Mouse (Mus musculus) heart, embryonic 16.5 days (tissue): ENCODE data around the gene Ibtk. TPM values are rescaled to one million over a fixed set of nuclear protein-coding genes. Genes with fewer than 3 reads are reported as not detected.

Experiments used
- ATAC-seq: fragments of 200-750 bp; cut with Nextera tagmentation; replicated peaks from 2 replicates; pipeline ENCODE4 v1.8.0; 2017; ENCODE audit warnings: moderate number of reproducible peaks; ENCODE audit not compliant: insufficient read depth, low FRiP score; ENCODE audit errors: extremely low read depth
- H3K27ac ChIP-seq: fragments of 300-500 bp; sonication (generic); 2 replicates; pipeline ENCODE4 v1.5.1; 2014; ENCODE audit warnings: mild to moderate bottlenecking, low read length, control low read depth, moderate library complexity
- H3K27me3 ChIP-seq: fragments of 300-500 bp; sonication (generic); 2 replicates; pipeline ENCODE4 v1.6.1; 2014; ENCODE audit warnings: low read length, mixed read lengths; ENCODE audit not compliant: control insufficient read depth, insufficient read depth
- H3K36me3 ChIP-seq: fragments of 300-500 bp; sonication (generic); 2 replicates; pipeline ENCODE4 v1.6.1; 2014; ENCODE audit not compliant: control insufficient read depth, insufficient read depth
- H3K4me1 ChIP-seq: fragments of 300-500 bp; sonication (generic); 2 replicates; pipeline ENCODE4 v1.6.1; 2014; ENCODE audit warnings: low read length, mixed read lengths; ENCODE audit not compliant: control insufficient read depth, insufficient read depth
- H3K4me2 ChIP-seq: fragments of 300-500 bp; sonication (generic); 2 replicates; pipeline ENCODE4 v1.6.1; 2014; ENCODE audit warnings: low read depth, mild to moderate bottlenecking, control low read depth, low read length
- H3K4me3 ChIP-seq: fragments of 300-500 bp; sonication (generic); 2 replicates; pipeline ENCODE4 v1.5.1; 2014; ENCODE audit warnings: mild to moderate bottlenecking, control low read depth, low read length
- H3K9ac ChIP-seq: fragments of 300-500 bp; sonication (generic); 2 replicates; pipeline ENCODE4 v1.6.1; 2014; ENCODE audit warnings: low read length, control low read depth
- H3K9me3 ChIP-seq: fragments of 300-500 bp; sonication (generic); replicated peaks from 2 replicates; pipeline ENCODE4 v1.6.1; 2016; ENCODE audit warnings: low read length; ENCODE audit not compliant: control insufficient read depth
- WGBS: fragments of 180-500 bp; shearing (Covaris S2); extraction: QIAGEN DNeasy Blood & Tissue Kit; methylation state at CpG from one replicate; pipeline ENCODE4 v1.1.7; 2014; 5-methylcytosine and 5-hydroxymethylcytosine counted together
- polyA plus RNA-seq: library from polyadenylated mRNA; unstranded; fragments of >200 nt; fragmentation: Nextera tagmentation; extraction: Ambion mirVana; gene quantifications from 2 replicates; pipeline ENCODE4 v1.2.1, GENCODE M21; 2015

Gene Ibtk
- polyA plus RNA-seq, 1 experiment from 2014 or later: 21.3 TPM

GRCm38 (mm10) chr9:85734821-85735220 is 14.3 kb downstream of the Ibtk start:
- no peaks in the 10 kb centered on the region for H3K4me1 ChIP-seq
- H3K36me3 ChIP-seq: peaks cover 40% of the 10 kb centered on the region
- H3K27me3 ChIP-seq: no peaks in the 10 kb centered on the region
- no peak overlapping the region for H3K9ac ChIP-seq
- H3K4me2 ChIP-seq: no peak overlapping the region
- ATAC-seq: no peak
- no peak overlapping the region for H3K4me3 ChIP-seq
- WGBS: 81% methylated on average over 4 of the region's 4 CpGs
- no peaks in the 10 kb centered on the region for H3K9me3 ChIP-seq
- H3K27ac ChIP-seq: no peak overlapping the region

- Histone ChIP-seq H3K9me3 (no peaks in the 10 kb centered on the region), H3K4me3 (no peak overlapping the region), H3K4me1 (no peaks in the 10 kb centered on the region), H3K27ac (no peak overlapping the region), H3K36me3 (peaks cover 59% of the 10 kb centered on the region), H3K27me3 (no peaks in the 10 kb centered on the region), H3K4me2 (no peak overlapping the region), H3K9ac (no peak overlapping the region)
- no peak for ATAC-seq
- 92% methylated on average over 9 of the region's 9 CpGs for WGBS
These were observed 25.1 kb downstream of the Ibtk start for GRCm38 (mm10) chr9:85724078-85724477.

GRCm38 (mm10) chr9:85717336-85717735 is 31.8 kb downstream of the Ibtk start:
- no peak for ATAC-seq
- Histone ChIP-seq H3K9me3 (no peaks in the 10 kb centered on the region), H3K36me3 (peaks cover 66% of the 10 kb centered on the region), H3K4me2 (no peak overlapping the region), H3K27me3 (no peaks in the 10 kb centered on the region), H3K4me3 (no peak overlapping the region), H3K9ac (no peak overlapping the region), H3K27ac (no peak overlapping the region), H3K4me1 (no peaks in the 10 kb centered on the region)
- 78% methylated on average over 7 of the region's 7 CpGs for WGBS

GRCm38 (mm10) chr9:85707302-85707701 is 41.8 kb downstream of the Ibtk start:
- no peak for ATAC-seq
- H3K4me2 ChIP-seq: no peak overlapping the region
- H3K27me3 ChIP-seq: no peaks in the 10 kb centered on the region
- H3K4me3 ChIP-seq: no peak overlapping the region
- H3K9me3 ChIP-seq: no peaks in the 10 kb centered on the region
- no peak overlapping the region for H3K9ac ChIP-seq
- H3K36me3 ChIP-seq: peaks cover 73% of the 10 kb centered on the region
- 61% methylated on average over 6 of the region's 6 CpGs for WGBS
- H3K4me1 ChIP-seq: no peaks in the 10 kb centered on the region
- H3K27ac ChIP-seq: peak overlapping the region; percentile 53

GRCm38 (mm10) chr9:85701981-85702380 is 47.2 kb downstream of the Ibtk start:
- no peaks in the 10 kb centered on the region for H3K9me3 ChIP-seq
- H3K9ac ChIP-seq: no peak overlapping the region
- no peak overlapping the region for H3K4me2 ChIP-seq
- H3K4me1 ChIP-seq: no peaks in the 10 kb centered on the region
- 82% methylated on average over 5 of the region's 5 CpGs for WGBS
- no peak for ATAC-seq
- H3K36me3 ChIP-seq: peaks cover 53% of the 10 kb centered on the region
- no peaks in the 10 kb centered on the region for H3K27me3 ChIP-seq
- no peak overlapping the region for H3K27ac ChIP-seq
- no peak overlapping the region for H3K4me3 ChIP-seq

- Histone ChIP-seq H3K4me2 (no peak overlapping the region), H3K27me3 (no peaks in the 10 kb centered on the region), H3K9ac (no peak overlapping the region), H3K36me3 (peaks cover 9% of the 10 kb centered on the region; the same call in 1 of the 2 replicates), H3K4me3 (no peak overlapping the region), H3K9me3 (no peaks in the 10 kb centered on the region), H3K27ac (no peak overlapping the region), H3K4me1 (peaks cover 2% of the 10 kb centered on the region; the same call in 1 of the 2 replicates)
- WGBS: 98% methylated on average over 3 of the region's 3 CpGs
- ATAC-seq: no peak
These were observed 53.5 kb downstream of the Ibtk start for GRCm38 (mm10) chr9:85695606-85696005.

- 48% methylated on average over 6 of the region's 6 CpGs for WGBS
- Histone ChIP-seq H3K27me3 (no peaks in the 10 kb centered on the region), H3K4me1 (peaks cover 7% of the 10 kb centered on the region; the same call in 1 of the 2 replicates), H3K4me2 (no peak overlapping the region), H3K36me3 (peaks cover 25% of the 10 kb centered on the region), H3K9ac (no peak overlapping the region), H3K9me3 (no peaks in the 10 kb centered on the region), H3K4me3 (no peak overlapping the region), H3K27ac (no peak overlapping the region)
- no peak for ATAC-seq
These were observed 55.7 kb downstream of the Ibtk start for GRCm38 (mm10) chr9:85693231-85694116.

GRCm38 (mm10) chr9:85685010-85685409 is 64.1 kb downstream of the Ibtk start:
- H3K4me3 ChIP-seq: no peak overlapping the region
- no peaks in the 10 kb centered on the region for H3K27me3 ChIP-seq
- no peak for ATAC-seq
- WGBS: 93% methylated on average over 6 of the region's 6 CpGs
- no peak overlapping the region for H3K9ac ChIP-seq
- H3K27ac ChIP-seq: no peak overlapping the region
- H3K4me1 ChIP-seq: peaks cover 5% of the 10 kb centered on the region; the same call in 1 of the 2 replicates
- peaks cover 37% of the 10 kb centered on the region for H3K36me3 ChIP-seq
- H3K9me3 ChIP-seq: peaks cover 12% of the 10 kb centered on the region
- H3K4me2 ChIP-seq: no peak overlapping the region

- no peak overlapping the region for H3K27ac ChIP-seq
- no peak overlapping the region for H3K4me3 ChIP-seq
- no peak overlapping the region for H3K4me2 ChIP-seq
- H3K36me3 ChIP-seq: no peaks in the 10 kb centered on the region
- 75% methylated on average over 10 of the region's 10 CpGs for WGBS
- no peaks in the 10 kb centered on the region for H3K27me3 ChIP-seq
- H3K9me3 ChIP-seq: no peaks in the 10 kb centered on the region
- no peak overlapping the region for H3K9ac ChIP-seq
- no peak for ATAC-seq
- no peaks in the 10 kb centered on the region; the same call in 1 of the 2 replicates for H3K4me1 ChIP-seq
These were observed 73.8 kb downstream of the Ibtk start for GRCm38 (mm10) chr9:85675131-85675905.
